Mouse (Mus musculus) forebrain, embryonic 16.5 days (tissue): ENCODE data around the gene Psg19. TPM values are rescaled to one million over a fixed set of nuclear protein-coding genes. Genes with fewer than 3 reads are reported as not detected.
A peak's percentile ranks its signal among the peaks of the same experiment; 100 is the strongest.

Experiments
- ATAC-seq: fragments of 200-750 bp; cut with Nextera tagmentation; 2 replicates; pipeline ENCODE4 v1.8.0; 2017; ENCODE audit warnings: mild to moderate bottlenecking, moderate library complexity
- H3K27ac ChIP-seq: fragments of 300-500 bp; sonication (generic); 2 replicates; pipeline ENCODE4 v1.5.1; 2014; ENCODE audit warnings: low read length, control low read depth
- H3K27me3 ChIP-seq: fragments of 300-500 bp; sonication (generic); replicated peaks from 2 replicates; pipeline ENCODE4 v1.6.1; 2014; ENCODE audit warnings: low read length; ENCODE audit not compliant: control insufficient read depth, insufficient read depth
- H3K36me3 ChIP-seq: fragments of 300-500 bp; sonication (generic); 2 replicates; pipeline ENCODE4 v1.6.1; 2014; ENCODE audit not compliant: control insufficient read depth, insufficient read depth
- H3K4me1 ChIP-seq: fragments of 300-500 bp; sonication (generic); replicated peaks from 2 replicates; pipeline ENCODE4 v1.6.1; 2014; ENCODE audit warnings: low read length; ENCODE audit not compliant: control insufficient read depth, insufficient read depth
- H3K4me2 ChIP-seq: fragments of 300-500 bp; sonication (generic); 2 replicates; pipeline ENCODE4 v1.6.1; 2014; ENCODE audit warnings: mild to moderate bottlenecking, low read length, control low read depth
- H3K4me3 ChIP-seq: fragments of 300-500 bp; sonication (generic); replicated peaks from 2 replicates; pipeline ENCODE4 v1.5.1; 2014; ENCODE audit warnings: mild to moderate bottlenecking, low read length, control low read depth
- H3K9ac ChIP-seq: fragments of 300-500 bp; sonication (generic); replicated peaks from 2 replicates; pipeline ENCODE4 v1.6.1; 2014; ENCODE audit warnings: low read depth, low read length, control low read depth
- H3K9me3 ChIP-seq: fragments of 300-500 bp; sonication (generic); 2 replicates; pipeline ENCODE4 v1.6.1; 2016; ENCODE audit warnings: low read length; ENCODE audit not compliant: control insufficient read depth
- WGBS: fragments of 180-500 bp; shearing (Covaris S2); extraction: QIAGEN DNeasy Blood & Tissue Kit; methylation state at CpG from one replicate; pipeline ENCODE4 v1.1.7; 2014; 5-methylcytosine and 5-hydroxymethylcytosine counted together
- polyA plus RNA-seq: library from polyadenylated mRNA; unstranded; fragments of >200 nt; fragmentation: Nextera tagmentation; extraction: Ambion mirVana; gene quantifications from 2 replicates; pipeline ENCODE4 v1.2.1, GENCODE M21; 2015

The Psg19 gene
- not detected in 2 replicates for polyA plus RNA-seq

- 97% methylated on average over 1 of the region's 1 CpGs for WGBS
- no peak for ATAC-seq
- Histone ChIP-seq H3K9ac (no peak within 1 kb of the TSS), H3K4me1 (no peaks in the 10 kb centered on the region), H3K9me3 (no peaks in the 10 kb centered on the region), H3K27me3 (no peaks in the 10 kb centered on the region; the same call in 1 of the 2 replicates), H3K4me2 (no peak within 1 kb of the TSS), H3K4me3 (no peak within 1 kb of the TSS), H3K27ac (no peak within 1 kb of the TSS), H3K36me3 (no peaks in the 10 kb centered on the region)
Measured at GRCm38 (mm10) chr7:18798420-18798819, at the start of gene Psg19. Psg19 (minus strand) TSS chr7:18798520.

GRCm38 (mm10) chr7:18844811-18845210, 46.5 kb upstream of the Psg19 start:
- no peak for ATAC-seq
- H3K27ac ChIP-seq = no peak overlapping the region
- no peak overlapping the region for H3K4me2 ChIP-seq
- H3K9ac ChIP-seq = no peak overlapping the region
- H3K4me3 ChIP-seq = no peak overlapping the region
- H3K27me3 ChIP-seq = no peaks in the 10 kb centered on the region
- WGBS = 64% methylated on average over 5 of the region's 5 CpGs
- H3K9me3 ChIP-seq = no peaks in the 10 kb centered on the region
- H3K36me3 ChIP-seq = no peaks in the 10 kb centered on the region
- H3K4me1 ChIP-seq = peaks cover 4% of the 10 kb centered on the region; the same call in 1 of the 2 replicates

GRCm38 (mm10) chr7:18841174-18841567, 42.9 kb upstream of the Psg19 start:
- ATAC-seq = no peak

GRCm38 (mm10) chr7:18840386-18841173, 42.3 kb upstream of the Psg19 start:
- H3K27ac ChIP-seq = peak overlapping the region; percentile 53; the same call in 1 of the 2 replicates
- H3K4me3 ChIP-seq = peak overlapping the region; percentile 35

More at GRCm38 (mm10) chr7:18841174-18841567, 42.9 kb upstream of the Psg19 start:
- WGBS = 80% methylated on average over 1 of the region's 1 CpGs
- Histone ChIP-seq H3K27me3 (no peaks in the 10 kb centered on the region), H3K4me2 (peak overlapping the region; percentile 38; the same call in 1 of the 2 replicates), H3K36me3 (no peaks in the 10 kb centered on the region), H3K27ac (no peak overlapping the region), H3K9ac (no peak overlapping the region), H3K4me3 (no peak overlapping the region), H3K4me1 (peaks cover 4% of the 10 kb centered on the region; the same call in 1 of the 2 replicates), H3K9me3 (no peaks in the 10 kb centered on the region)

GRCm38 (mm10) chr7:18839865-18840264, 41.5 kb upstream of the Psg19 start, which contains the start of gene Mill2:
Mill2 (plus strand) TSS chr7:18839966.
- 0 out of 2 replicates have a peak, but pooled peaks have one; percentile 20 for ATAC-seq

More at GRCm38 (mm10) chr7:18840386-18841173, 42.3 kb upstream of the Psg19 start:
- peak; percentile 55; the same call in 1 of the 2 replicates for ATAC-seq
- Histone ChIP-seq H3K9ac (peak overlapping the region; percentile 42), H3K4me2 (peak overlapping the region; percentile 50), H3K36me3 (no peaks in the 10 kb centered on the region), H3K4me1 (peaks cover 4% of the 10 kb centered on the region; the same call in 1 of the 2 replicates), H3K27me3 (no peaks in the 10 kb centered on the region), H3K9me3 (no peaks in the 10 kb centered on the region)
- WGBS = 3% methylated on average over 14 of the region's 17 CpGs

GRCm38 (mm10) chr7:18832298-18832697, 34.0 kb upstream of the Psg19 start:
- WGBS = 47% methylated on average over 13 of the region's 13 CpGs
- no peaks in the 10 kb centered on the region for H3K27me3 ChIP-seq
- no peaks in the 10 kb centered on the region for H3K4me1 ChIP-seq
- no peaks in the 10 kb centered on the region for H3K36me3 ChIP-seq
- ATAC-seq = no peak
- no peak overlapping the region for H3K9ac ChIP-seq
- no peak overlapping the region for H3K27ac ChIP-seq
- H3K4me2 ChIP-seq = no peak overlapping the region
- no peaks in the 10 kb centered on the region for H3K9me3 ChIP-seq
- no peak overlapping the region for H3K4me3 ChIP-seq

More at GRCm38 (mm10) chr7:18839865-18840264, 41.5 kb upstream of the Psg19 start, which contains the start of gene Mill2:
- Histone ChIP-seq H3K27me3 (no peaks in the 10 kb centered on the region), H3K4me2 (peak within 1 kb of the TSS; percentile 50), H3K27ac (peak within 1 kb of the TSS; percentile 53; the same call in 1 of the 2 replicates), H3K36me3 (no peaks in the 10 kb centered on the region), H3K9ac (peak within 1 kb of the TSS; percentile 42), H3K4me1 (peaks cover 4% of the 10 kb centered on the region; the same call in 1 of the 2 replicates), H3K9me3 (no peaks in the 10 kb centered on the region), H3K4me3 (peak within 1 kb of the TSS; percentile 35)
- 24% methylated on average over 3 of the region's 3 CpGs for WGBS

GRCm38 (mm10) chr7:18829545-18829944, 31.2 kb upstream of the Psg19 start:
- H3K27ac ChIP-seq = no peak overlapping the region
- no peak for ATAC-seq

GRCm38 (mm10) chr7:18828592-18828991, 30.3 kb upstream of the Psg19 start:
- no peaks in the 10 kb centered on the region for H3K4me1 ChIP-seq
- H3K27ac ChIP-seq = no peak overlapping the region
- H3K36me3 ChIP-seq = no peaks in the 10 kb centered on the region
- no peak overlapping the region for H3K4me2 ChIP-seq
- no peaks in the 10 kb centered on the region for H3K9me3 ChIP-seq
- no peak for ATAC-seq
- no peak overlapping the region for H3K9ac ChIP-seq
- no peak overlapping the region for H3K4me3 ChIP-seq
- WGBS = 60% methylated on average over 9 of the region's 9 CpGs
- H3K27me3 ChIP-seq = no peaks in the 10 kb centered on the region

More at GRCm38 (mm10) chr7:18829545-18829944, 31.2 kb upstream of the Psg19 start:
- Histone ChIP-seq H3K4me1 (no peaks in the 10 kb centered on the region), H3K27me3 (no peaks in the 10 kb centered on the region), H3K4me2 (no peak overlapping the region), H3K36me3 (no peaks in the 10 kb centered on the region), H3K9me3 (no peaks in the 10 kb centered on the region), H3K4me3 (no peak overlapping the region), H3K9ac (no peak overlapping the region)
- WGBS = 87% methylated on average over 7 of the region's 7 CpGs

- no peak overlapping the region for H3K27ac ChIP-seq
- WGBS = 64% methylated on average over 26 of the region's 26 CpGs
- no peak for ATAC-seq
- H3K4me1 ChIP-seq = no peaks in the 10 kb centered on the region
- no peak overlapping the region for H3K4me3 ChIP-seq
- H3K4me2 ChIP-seq = no peak overlapping the region
- H3K36me3 ChIP-seq = no peaks in the 10 kb centered on the region
- no peak overlapping the region for H3K9ac ChIP-seq
- no peaks in the 10 kb centered on the region for H3K27me3 ChIP-seq
- no peaks in the 10 kb centered on the region for H3K9me3 ChIP-seq
Measured at GRCm38 (mm10) chr7:18827792-18828546, 29.6 kb upstream of the Psg19 start.
